Mouse (Mus musculus): ENCODE measurements around the gene Rras2. TPM values are rescaled to one million over a fixed set of nuclear protein-coding genes. Genes with fewer than 3 reads are reported as not detected.

Gene Rras2
- total RNA-seq, 2 experiments from 2014 or later = 13.8 to 17.1 TPM

DNA sequence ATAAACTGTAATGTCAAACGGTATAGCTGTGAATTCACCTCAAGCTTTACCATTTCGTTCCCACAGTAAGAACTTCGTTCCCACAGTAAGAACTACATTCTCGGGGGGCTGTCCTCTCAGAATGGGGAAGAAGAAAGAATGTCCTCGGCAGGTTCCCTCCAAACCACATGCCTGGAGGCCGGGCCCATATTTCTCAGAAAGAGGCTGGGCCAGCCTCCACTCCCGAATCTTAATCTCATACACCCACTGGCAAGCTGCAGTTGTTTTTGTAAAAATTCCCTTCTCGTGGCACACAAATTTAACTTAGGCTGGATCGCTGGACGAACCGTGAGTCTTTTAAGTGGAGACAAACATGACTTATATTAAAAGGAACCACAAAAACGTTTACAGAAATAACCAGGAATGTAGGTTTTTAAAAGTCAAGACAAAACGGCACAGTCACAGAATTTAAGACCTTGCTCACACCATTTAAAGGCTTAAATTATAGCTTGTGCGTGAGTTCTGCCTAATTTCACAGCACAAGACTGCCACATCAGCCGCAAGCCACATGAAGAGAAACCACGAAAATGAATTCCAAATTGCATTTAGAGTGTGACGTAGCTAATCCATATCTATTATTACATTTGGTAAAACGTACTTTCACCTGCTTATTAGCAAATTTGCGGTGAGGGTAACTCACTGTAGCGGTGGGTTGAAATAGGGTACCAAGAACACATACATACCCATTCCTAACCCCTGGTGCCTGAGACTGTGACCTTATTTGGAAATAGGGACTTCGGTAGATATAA lies 35.8 kb downstream of the Rras2 start:
- intact Hi-C loops (cut with DNase I; ENCODE audit: low total_unique reads) = no loop called here
- DNase-seq = no peak

GRCm38 (mm10) chr7:114080250-114080649 lies 37.3 kb downstream of the Rras2 start:
- no peak for DNase-seq
- intact Hi-C loops (cut with DNase I; ENCODE audit: low total_unique reads) = no loop called here

- no peak for DNase-seq
- intact Hi-C loops (cut with DNase I; ENCODE audit: low total_unique reads) = no loop called here
These were observed 38.2 kb downstream of the Rras2 start for GRCm38 (mm10) chr7:114079343-114079742.

- intact Hi-C loops (cut with DNase I; ENCODE audit: low total_unique reads) = no loop called here
- no peak for DNase-seq
These were observed 43.0 kb downstream of the Rras2 start for GRCm38 (mm10) chr7:114074595-114074994.

DNA sequence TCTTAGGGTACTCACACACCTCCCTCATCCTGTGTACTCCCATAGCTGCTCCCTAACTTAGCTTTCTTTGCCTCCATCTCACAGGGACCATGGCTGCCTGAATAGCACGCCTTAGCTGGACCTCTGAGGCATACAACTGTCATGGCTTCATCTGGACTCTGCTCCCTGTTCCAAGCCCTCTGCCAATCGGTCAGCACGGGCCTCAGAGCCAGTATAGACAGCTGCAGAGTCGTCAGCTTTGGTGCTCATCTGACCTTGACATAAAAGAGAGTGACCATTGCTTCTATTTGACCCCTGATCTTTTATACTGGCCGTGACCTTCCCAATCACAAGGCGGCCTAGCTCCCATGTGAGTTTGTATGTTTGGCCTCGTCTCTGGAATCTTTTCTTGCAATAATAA lies 43.4 kb downstream of the Rras2 start:
- DNase-seq = no peak
- intact Hi-C loops (cut with DNase I; ENCODE audit: low total_unique reads) = no loop called here

DNA sequence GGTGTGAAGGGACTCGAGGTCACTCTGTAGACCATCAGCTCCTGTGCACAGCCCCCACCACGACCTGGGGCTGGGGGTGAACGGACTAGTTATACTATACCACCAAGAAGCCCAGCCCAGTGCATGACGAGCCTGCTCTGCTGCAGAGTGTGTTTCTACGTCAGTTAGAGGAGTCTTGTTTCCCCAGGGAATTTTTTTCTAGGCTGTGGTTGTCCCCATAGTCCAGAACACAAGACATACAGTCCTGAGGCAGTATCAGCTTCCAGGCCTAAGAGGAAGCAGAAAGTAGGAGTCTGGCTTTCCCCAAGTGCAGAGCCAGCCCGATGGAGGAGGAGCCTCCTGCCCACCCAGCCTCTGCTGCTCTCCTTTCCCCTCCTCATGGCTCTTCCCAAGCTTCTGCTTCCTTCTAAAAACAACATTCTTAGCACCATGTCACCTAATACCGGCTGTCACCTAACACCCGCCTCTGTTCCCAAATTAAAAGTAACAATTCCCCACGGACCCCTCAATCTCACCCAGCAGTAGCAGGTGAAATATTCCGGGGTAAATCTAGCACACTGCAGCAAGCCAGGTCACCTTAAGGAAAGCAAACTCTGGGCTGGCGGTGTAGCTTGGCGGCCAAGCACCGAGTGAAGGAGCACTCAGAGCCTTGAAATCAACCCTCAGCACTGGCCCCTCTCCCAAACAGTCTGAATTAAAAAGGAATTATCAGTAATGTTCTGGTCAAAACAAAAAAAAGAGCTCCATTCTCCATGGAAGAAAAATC lies 45.5 kb downstream of the Rras2 start:
- DNase-seq = no peak
- intact Hi-C loops (cut with DNase I; ENCODE audit: low total_unique reads) = no loop called here

GRCm38 (mm10) chr7:114071395-114071794 lies 46.2 kb downstream of the Rras2 start:
- DNase-seq = no peak
- intact Hi-C loops (cut with DNase I; ENCODE audit: low total_unique reads) = no loop called here

GRCm38 (mm10) chr7:114070458-114070840 lies 47.1 kb downstream of the Rras2 start:
- intact Hi-C loops (cut with DNase I; ENCODE audit: low total_unique reads) = no loop called here
- DNase-seq = no peak

GRCm38 (mm10) chr7:114069726-114070457 lies 47.7 kb downstream of the Rras2 start:
- DNase-seq = no peak

GRCm38 (mm10) chr7:114068956-114069533 lies 48.5 kb downstream of the Rras2 start:
- intact Hi-C loops (cut with DNase I; ENCODE audit: low total_unique reads) = loop anchor here (5.0 kb wide), 1 partner anchor 143 kb away; no protein-coding TSS in a partner anchor
- DNase-seq = no peak

More at GRCm38 (mm10) chr7:114069726-114070457, 47.7 kb downstream of the Rras2 start:
- intact Hi-C loops (cut with DNase I; ENCODE audit: low total_unique reads) = loop anchor here (5.0 kb wide), 1 partner anchor 142 kb away; no protein-coding TSS in a partner anchor

DNA sequence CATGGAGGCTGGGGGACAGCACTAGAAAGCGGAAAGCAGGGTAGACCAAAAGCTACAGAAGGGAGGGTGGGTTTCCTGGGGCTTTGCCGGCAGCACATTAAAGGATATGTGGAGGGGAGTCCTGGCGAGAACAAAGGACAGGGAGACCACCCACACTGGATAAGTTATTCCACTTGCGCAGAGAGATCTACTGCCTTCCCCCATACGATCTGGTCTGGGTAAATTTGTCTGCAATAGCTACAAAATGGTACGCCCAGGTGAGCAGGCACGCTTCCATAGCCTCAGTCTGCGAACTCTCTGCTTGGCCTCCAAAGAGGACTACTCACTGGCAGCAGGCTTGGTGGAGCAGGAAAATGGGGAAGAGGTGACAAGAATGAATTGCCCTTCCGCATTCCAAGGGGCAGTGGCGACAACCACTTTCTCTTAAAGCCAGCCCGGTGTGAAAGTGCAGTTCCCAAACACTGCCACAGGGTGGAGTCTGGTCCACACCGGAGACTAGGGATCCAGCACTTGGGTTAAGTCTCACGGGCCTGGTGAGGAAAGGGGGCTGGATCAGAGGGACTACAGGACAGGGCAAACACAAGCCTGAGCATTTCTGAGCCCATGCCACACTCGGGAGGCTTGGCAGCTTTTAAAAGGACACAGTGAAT lies 50.9 kb downstream of the Rras2 start:
- intact Hi-C loops (cut with DNase I; ENCODE audit: low total_unique reads) = loop anchor here (5.0 kb wide), 1 partner anchor 146 kb away; no protein-coding TSS in a partner anchor
- DNase-seq = peak; percentile 78

DNA sequence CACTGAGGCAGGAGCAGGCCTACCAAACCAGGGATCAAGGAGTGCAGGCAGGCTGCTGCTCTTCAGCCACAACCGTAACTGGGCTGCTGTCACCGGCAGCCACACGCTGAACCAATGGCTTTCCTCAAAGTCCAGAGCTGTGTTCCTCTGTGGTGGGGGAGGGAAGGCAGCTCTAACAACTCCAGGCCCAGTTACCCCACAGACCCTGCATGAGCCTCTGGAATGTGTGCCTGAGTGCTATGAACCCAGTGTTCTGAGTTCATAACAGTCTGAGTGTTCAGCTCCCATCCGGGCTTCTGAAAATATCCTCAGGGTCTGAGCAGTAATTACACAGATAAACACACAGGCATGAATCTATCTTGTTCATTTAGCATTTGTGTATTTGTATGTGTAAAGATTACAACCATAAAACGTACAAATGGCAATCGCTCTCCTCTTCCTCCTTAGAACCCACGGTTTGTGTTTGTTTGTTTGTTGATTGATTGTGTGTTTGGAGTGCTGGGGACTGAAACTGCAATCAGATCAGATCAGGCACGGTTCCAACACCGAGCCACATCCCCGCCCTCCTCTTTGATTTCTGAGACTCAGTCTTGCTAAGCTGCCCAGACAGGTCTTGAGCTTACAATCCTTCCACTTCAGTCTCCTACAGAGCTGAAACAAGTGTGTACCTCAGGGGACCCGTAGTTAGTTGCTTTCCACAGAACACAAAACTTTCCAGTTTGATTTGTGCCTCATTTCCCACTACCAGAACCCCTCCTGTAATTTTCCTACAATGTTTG lies 52.0 kb downstream of the Rras2 start:
- intact Hi-C loops (cut with DNase I; ENCODE audit: low total_unique reads) = loop anchor here (5.0 kb wide), 1 partner anchor 147 kb away; no protein-coding TSS in a partner anchor

DNA sequence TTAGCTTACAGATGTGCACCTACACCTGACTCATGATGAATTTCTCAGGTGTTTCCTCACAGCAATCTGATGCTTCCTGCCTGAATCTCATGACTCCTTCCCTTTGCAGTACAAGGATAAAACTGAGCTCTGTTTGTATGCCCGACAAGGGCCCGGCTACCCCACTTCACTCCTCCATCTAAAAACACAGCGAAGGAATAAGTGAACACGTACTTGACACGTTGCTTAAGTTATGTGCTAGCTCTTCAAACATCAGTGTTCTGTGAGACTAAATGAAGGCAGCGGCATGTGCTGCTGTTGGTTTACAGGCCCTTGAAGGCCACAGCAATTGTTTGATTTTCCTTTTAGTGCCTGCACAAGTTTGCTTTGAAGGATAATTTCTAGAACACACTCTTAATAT lies 53.6 kb downstream of the Rras2 start:
- intact Hi-C loops (cut with DNase I; ENCODE audit: low total_unique reads) = no loop called here
- no peak for DNase-seq

More for the DNA sequence above, 52.0 kb downstream of the Rras2 start:
- no peak for DNase-seq

DNA sequence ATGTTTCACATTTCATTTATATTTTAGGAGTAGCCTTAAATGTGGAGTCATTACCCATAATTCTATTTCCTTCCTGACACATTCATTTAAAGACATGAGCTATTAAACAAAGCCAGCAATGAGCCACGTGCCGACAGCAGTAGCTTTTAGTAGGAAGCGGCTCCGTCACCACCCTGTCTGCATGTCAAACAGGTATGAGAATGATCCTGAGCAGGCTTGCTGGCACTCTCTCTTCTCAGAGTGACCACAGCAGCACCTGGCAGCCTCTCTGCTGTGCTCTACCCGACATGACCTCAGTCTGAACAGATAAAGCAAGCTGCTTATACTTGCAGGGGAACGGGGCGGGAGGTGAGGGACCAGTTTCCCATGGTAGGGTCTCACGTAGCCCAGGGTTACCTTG lies 54.0 kb downstream of the Rras2 start:
- intact Hi-C loops (cut with DNase I; ENCODE audit: low total_unique reads) = no loop called here
- DNase-seq = no peak

GRCm38 (mm10) chr7:114062451-114062850 lies 55.1 kb downstream of the Rras2 start:
- DNase-seq = peak; percentile 56
- intact Hi-C loops (cut with DNase I; ENCODE audit: low total_unique reads) = no loop called here

- no peak for DNase-seq
- intact Hi-C loops (cut with DNase I; ENCODE audit: low total_unique reads) = no loop called here
These were observed 57.1 kb downstream of the Rras2 start for GRCm38 (mm10) chr7:114060445-114060844.

DNA sequence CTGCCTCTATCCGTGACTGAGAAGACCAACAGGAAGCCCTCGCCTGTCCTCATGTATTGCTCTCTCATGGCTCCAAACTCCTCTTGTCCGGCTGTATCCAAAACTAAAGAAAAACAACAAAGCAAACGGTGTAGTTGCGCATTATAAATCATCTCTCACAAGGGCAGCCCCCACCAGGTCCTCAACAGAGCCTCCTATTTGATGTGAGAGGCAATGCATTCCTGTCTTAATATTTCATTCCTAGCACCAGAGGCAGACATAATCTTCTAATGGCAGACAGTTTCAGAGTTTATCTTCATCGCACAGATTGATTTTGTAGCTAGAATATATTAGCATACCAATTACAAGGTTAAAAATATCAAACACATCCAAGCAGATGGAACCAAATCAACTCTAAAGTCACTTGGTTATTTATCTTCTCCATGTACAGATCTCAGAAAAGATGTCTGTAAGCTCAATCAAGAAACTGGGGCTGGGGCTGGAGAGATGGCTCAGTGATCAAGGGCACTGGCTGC lies 58.6 kb downstream of the Rras2 start:
- intact Hi-C loops (cut with DNase I; ENCODE audit: low total_unique reads) = no loop called here
- no peak for DNase-seq

GRCm38 (mm10) chr7:114058166-114058565 lies 59.4 kb downstream of the Rras2 start:
- intact Hi-C loops (cut with DNase I; ENCODE audit: low total_unique reads) = no loop called here
- no peak for DNase-seq

Measured in gastrocnemius, postnatal 14 days (tissue).